Mouse (Mus musculus): ENCODE data around the gene Hadhb. TPM values are rescaled to one million over a fixed set of nuclear protein-coding genes. Genes with fewer than 3 reads are reported as not detected.

Hadhb gene
- total and polyA plus RNA-seq, 3 experiments = 1,187 to 2,338 (median 1,981) TPM

GRCm38 (mm10) chr5:30165234-30165946, 10.3 kb downstream of the Hadhb start:
- Histone ChIP-seq H3K27ac (peak overlapping the region; percentile 86), H3K4me1 (ENCODE audit: control insufficient read depth, insufficient read depth, low read length) (peaks cover 5% of the 10 kb centered on the region), H3K79me2 (replicated peaks; ENCODE audit: control insufficient read depth, insufficient read depth, low read length) (peaks cover 2% of the 10 kb centered on the region), H3K36me3 (ENCODE audit: control insufficient read depth, insufficient read depth, low read length) (peaks cover 59% of the 10 kb centered on the region), H3K27me3 (ENCODE audit: control insufficient read depth, insufficient read depth, low read length) (no peaks in the 10 kb centered on the region), H3K9ac (ENCODE audit: low read depth, low read length) (no peak overlapping the region), H3K4me3 (no peak overlapping the region)
- 62% methylated on average over 5 of the region's 5 CpGs for WGBS
- DNase-seq = no peak
- TF ChIP-seq CTCF (IDR thresholded peaks at IDR 0.05) (no peak), POLR2A (IDR thresholded peaks at IDR 0.05; ENCODE audit: insufficient read depth, low read depth, low read length) (no peak), EP300 (IDR thresholded peaks at IDR 0.05; ENCODE audit: insufficient read depth, low read depth, low read length) (no peak)
- intact Hi-C loops (cut with DNase I) = no loop called here

- WGBS = 49% methylated on average over 5 of the region's 5 CpGs
These were observed 15.4 kb downstream of the Hadhb start for GRCm38 (mm10) chr5:30170303-30170940.

GRCm38 (mm10) chr5:30172115-30172514, 17.1 kb downstream of the Hadhb start:
- Histone ChIP-seq H3K27ac (peak overlapping the region; percentile 93), H3K36me3 (ENCODE audit: control insufficient read depth, insufficient read depth, low read length) (peaks cover 72% of the 10 kb centered on the region), H3K4me3 (no peak overlapping the region), H3K4me1 (ENCODE audit: control insufficient read depth, insufficient read depth, low read length) (peaks cover 5% of the 10 kb centered on the region), H3K27me3 (ENCODE audit: control insufficient read depth, insufficient read depth, low read length) (no peaks in the 10 kb centered on the region), H3K9ac (ENCODE audit: low read depth, low read length) (no peak overlapping the region), H3K79me2 (replicated peaks; ENCODE audit: control insufficient read depth, insufficient read depth, low read length) (0 out of 2 replicates have a peak, but pooled peaks cover 1% of the 10 kb centered on the region)
- DNase-seq = peak in 1 of 2 experiments; percentile 36
- intact Hi-C loops (cut with DNase I) = no loop called here
- TF ChIP-seq POLR2A (IDR thresholded peaks at IDR 0.05; ENCODE audit: insufficient read depth, low read depth, low read length) = no peak
- TF ChIP-seq CTCF (IDR thresholded peaks at IDR 0.05) = no peak
- TF ChIP-seq EP300 (IDR thresholded peaks at IDR 0.05; ENCODE audit: insufficient read depth, low read depth, low read length) = 0 out of 2 replicates have a peak, but pooled peaks have one; percentile 19

More at GRCm38 (mm10) chr5:30170303-30170940, 15.4 kb downstream of the Hadhb start:
- 0 out of 2 replicates have a peak, but pooled peaks cover 1% of the 10 kb centered on the region for H3K79me2 ChIP-seq (replicated peaks; ENCODE audit: control insufficient read depth, insufficient read depth, low read length)
- H3K27me3 ChIP-seq (ENCODE audit: control insufficient read depth, insufficient read depth, low read length) = no peaks in the 10 kb centered on the region
- no peak overlapping the region for H3K9ac ChIP-seq (ENCODE audit: low read depth, low read length)
- no peak overlapping the region for H3K4me3 ChIP-seq
- intact Hi-C loops (cut with DNase I) = no loop called here
- H3K36me3 ChIP-seq (ENCODE audit: control insufficient read depth, insufficient read depth, low read length) = peaks cover 73% of the 10 kb centered on the region
- TF ChIP-seq EP300 (IDR thresholded peaks at IDR 0.05; ENCODE audit: insufficient read depth, low read depth, low read length) (no peak), POLR2A (IDR thresholded peaks at IDR 0.05; ENCODE audit: insufficient read depth, low read depth, low read length) (no peak), CTCF (IDR thresholded peaks at IDR 0.05) (no peak)
- peak in 1 of 2 experiments; percentile 37 for DNase-seq
- peak overlapping the region; percentile 93 for H3K27ac ChIP-seq
- H3K4me1 ChIP-seq (ENCODE audit: control insufficient read depth, insufficient read depth, low read length) = peaks cover 5% of the 10 kb centered on the region

GRCm38 (mm10) chr5:30172931-30173692, 18.1 kb downstream of the Hadhb start:
- 61% methylated on average over 20 of the region's 20 CpGs for WGBS
- Histone ChIP-seq H3K9ac (ENCODE audit: low read depth, low read length) (no peak overlapping the region), H3K4me1 (ENCODE audit: control insufficient read depth, insufficient read depth, low read length) (peaks cover 5% of the 10 kb centered on the region), H3K4me3 (no peak overlapping the region), H3K36me3 (ENCODE audit: control insufficient read depth, insufficient read depth, low read length) (peaks cover 68% of the 10 kb centered on the region), H3K27me3 (ENCODE audit: control insufficient read depth, insufficient read depth, low read length) (no peaks in the 10 kb centered on the region), H3K79me2 (replicated peaks; ENCODE audit: control insufficient read depth, insufficient read depth, low read length) (0 out of 2 replicates have a peak, but pooled peaks cover 1% of the 10 kb centered on the region), H3K27ac (peak overlapping the region; percentile 93)
- intact Hi-C loops (cut with DNase I) = no loop called here
- no peak for TF ChIP-seq CTCF (IDR thresholded peaks at IDR 0.05)
- no peak for DNase-seq

- H3K4me3 ChIP-seq = no peak overlapping the region
- no peaks in the 10 kb centered on the region for H3K27me3 ChIP-seq (ENCODE audit: control insufficient read depth, insufficient read depth, low read length)
- H3K27ac ChIP-seq = peak overlapping the region; percentile 13
- TF ChIP-seq EP300 (IDR thresholded peaks at IDR 0.05; ENCODE audit: insufficient read depth, low read depth, low read length) = 0 out of 2 replicates have a peak, but pooled peaks have one; percentile 34
- TF ChIP-seq POLR2A (IDR thresholded peaks at IDR 0.05; ENCODE audit: insufficient read depth, low read depth, low read length) = no peak
- peaks cover 48% of the 10 kb centered on the region for H3K36me3 ChIP-seq (ENCODE audit: control insufficient read depth, insufficient read depth, low read length)
- intact Hi-C loops (cut with DNase I) = no loop called here
- H3K79me2 ChIP-seq (replicated peaks; ENCODE audit: control insufficient read depth, insufficient read depth, low read length) = 0 out of 2 replicates have a peak, but pooled peaks cover 1% of the 10 kb centered on the region
- H3K4me1 ChIP-seq (ENCODE audit: control insufficient read depth, insufficient read depth, low read length) = no peaks in the 10 kb centered on the region; the same call in none of the 2 replicates
- 64% methylated on average over 4 of the region's 4 CpGs for WGBS
- no peak for DNase-seq
- no peak overlapping the region for H3K9ac ChIP-seq (ENCODE audit: low read depth, low read length)
These were observed 20.8 kb downstream of the Hadhb start for GRCm38 (mm10) chr5:30175811-30176210.

Data from heart, adult 2 months (tissue).